Mouse (Mus musculus): ENCODE data around the gene Tfdp1. TPM values are rescaled to one million over a fixed set of nuclear protein-coding genes. Genes with fewer than 3 reads are reported as not detected.

Gene Tfdp1
- 167 and 170 TPM in 2 replicates for polyA plus RNA-seq (2015; fragmentation: Nextera tagmentation; extraction: Ambion mirVana)

DNA sequence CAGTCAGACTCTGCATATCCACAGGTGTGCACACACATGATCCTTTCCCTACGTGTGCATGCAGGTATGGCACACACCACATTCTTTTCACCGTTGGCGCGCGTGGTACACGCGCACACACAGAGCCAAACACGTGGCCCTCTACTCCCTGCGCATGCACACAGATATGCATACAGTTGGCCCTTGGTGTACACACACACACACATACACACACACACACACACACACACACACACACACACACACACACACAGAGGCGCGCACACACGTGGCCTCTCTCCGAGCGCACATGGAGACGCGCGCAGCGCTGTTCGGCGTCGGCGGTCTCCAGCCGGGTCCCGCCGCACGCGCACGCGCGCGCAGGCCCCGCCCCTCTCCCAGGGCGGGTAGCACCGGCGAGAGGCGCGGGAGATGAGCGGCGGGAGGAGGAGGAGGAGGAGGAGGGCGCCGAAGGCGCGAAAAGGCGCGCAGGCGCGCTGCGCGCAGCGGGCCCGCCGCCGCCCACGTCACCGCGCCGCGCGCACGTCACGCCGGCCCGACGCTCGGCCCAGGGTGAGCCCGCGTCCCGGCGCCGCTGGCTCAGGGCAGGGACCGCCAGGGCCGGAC, at the start of gene Tfdp1:
Gene Tfdp1 (plus strand): TSS at position 497 of the 606 bp plus-strand sequence.
- peak within 1 kb of the TSS; percentile 87 for H3K4me2 ChIP-seq
- peak within 1 kb of the TSS; percentile 97 for H3K9ac ChIP-seq
- H3K27me3 ChIP-seq, result no peaks in the 10 kb centered on the region
- peak within 1 kb of the TSS; percentile 88 for H3K4me3 ChIP-seq
- H3K36me3 ChIP-seq (ENCODE audit: poor library complexity, severe bottlenecking), result peaks cover 31% of the 10 kb centered on the region
- H3K4me1 ChIP-seq, result peaks cover 20% of the 10 kb centered on the region
- peak within 1 kb of the TSS; percentile 70 for H3K27ac ChIP-seq
- peak; percentile 95 for ATAC-seq
- no peaks in the 10 kb centered on the region for H3K9me3 ChIP-seq (replicated peaks)
- WGBS, result 2% methylated on average over 54 of the region's 72 CpGs

DNA sequence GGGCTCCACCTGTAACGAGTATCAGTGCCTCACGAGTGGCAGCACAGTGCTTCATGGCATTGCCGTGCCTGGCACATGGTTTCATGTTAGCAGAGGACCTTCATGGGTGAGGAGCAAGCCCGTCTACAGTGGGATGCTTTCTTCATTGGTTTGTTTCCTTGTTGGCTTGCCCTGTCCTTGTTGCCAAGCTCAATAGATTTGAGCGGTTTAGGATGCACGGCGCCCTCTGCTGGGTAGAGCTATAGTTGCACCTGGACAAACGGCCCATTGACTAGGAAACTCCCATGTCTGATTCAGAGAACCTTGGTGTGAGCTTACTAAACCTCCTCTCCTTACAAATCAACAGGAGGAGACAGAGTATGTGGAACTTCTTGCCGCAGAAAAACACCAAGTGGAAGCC, 46.2 kb upstream of the Tfdp1 start:
- no peaks in the 10 kb centered on the region for H3K27me3 ChIP-seq
- H3K9me3 ChIP-seq (replicated peaks), result no peaks in the 10 kb centered on the region
- no peak overlapping the region for H3K9ac ChIP-seq
- no peak for ATAC-seq
- H3K27ac ChIP-seq, result no peak overlapping the region
- 29% methylated on average over 9 of the region's 9 CpGs for WGBS
- no peak overlapping the region for H3K4me3 ChIP-seq
- peaks cover 9% of the 10 kb centered on the region for H3K4me1 ChIP-seq
- peaks cover 54% of the 10 kb centered on the region for H3K36me3 ChIP-seq (ENCODE audit: poor library complexity, severe bottlenecking)
- H3K4me2 ChIP-seq, result no peak overlapping the region

- Histone ChIP-seq H3K9me3 (replicated peaks) (no peaks in the 10 kb centered on the region), H3K4me1 (peaks cover 5% of the 10 kb centered on the region), H3K27ac (no peak overlapping the region), H3K36me3 (ENCODE audit: poor library complexity, severe bottlenecking) (peaks cover 64% of the 10 kb centered on the region), H3K4me3 (no peak overlapping the region), H3K4me2 (no peak overlapping the region), H3K9ac (no peak overlapping the region), H3K27me3 (no peaks in the 10 kb centered on the region)
- no peak for ATAC-seq
- 92% methylated on average over 9 of the region's 9 CpGs for WGBS
Measured at GRCm38 (mm10) chr8:13293677-13294470, 44.7 kb upstream of the Tfdp1 start.

GRCm38 (mm10) chr8:13299571-13299970, 39.0 kb upstream of the Tfdp1 start:
- H3K4me1 ChIP-seq, result no peaks in the 10 kb centered on the region
- no peaks in the 10 kb centered on the region for H3K27me3 ChIP-seq
- H3K4me3 ChIP-seq, result no peak overlapping the region
- H3K9me3 ChIP-seq (replicated peaks), result no peaks in the 10 kb centered on the region; the same call in 1 of the 2 replicates
- H3K9ac ChIP-seq, result no peak overlapping the region
- no peak for ATAC-seq
- WGBS, result 96% methylated on average over 8 of the region's 8 CpGs
- H3K27ac ChIP-seq, result no peak overlapping the region
- peaks cover 88% of the 10 kb centered on the region for H3K36me3 ChIP-seq (ENCODE audit: poor library complexity, severe bottlenecking)
- H3K4me2 ChIP-seq, result no peak overlapping the region

- Histone ChIP-seq H3K27me3 (no peaks in the 10 kb centered on the region), H3K36me3 (ENCODE audit: poor library complexity, severe bottlenecking) (peaks cover 88% of the 10 kb centered on the region), H3K9ac (no peak overlapping the region), H3K4me1 (no peaks in the 10 kb centered on the region), H3K4me2 (no peak overlapping the region), H3K4me3 (no peak overlapping the region), H3K27ac (no peak overlapping the region), H3K9me3 (replicated peaks) (peaks cover 3% of the 10 kb centered on the region)
- 94% methylated on average over 7 of the region's 7 CpGs for WGBS
- ATAC-seq, result no peak
Measured at GRCm38 (mm10) chr8:13301036-13301435, 37.5 kb upstream of the Tfdp1 start.

GRCm38 (mm10) chr8:13305459-13305858, 33.1 kb upstream of the Tfdp1 start:
- H3K36me3 ChIP-seq (ENCODE audit: poor library complexity, severe bottlenecking), result peaks cover 80% of the 10 kb centered on the region
- no peak overlapping the region for H3K4me3 ChIP-seq
- H3K27me3 ChIP-seq, result no peaks in the 10 kb centered on the region
- H3K9me3 ChIP-seq (replicated peaks), result peaks cover 3% of the 10 kb centered on the region; the same call in 1 of the 2 replicates
- H3K27ac ChIP-seq, result no peak overlapping the region
- H3K9ac ChIP-seq, result no peak overlapping the region
- WGBS, result 96% methylated on average over 6 of the region's 6 CpGs
- H3K4me1 ChIP-seq, result no peaks in the 10 kb centered on the region
- no peak for ATAC-seq
- no peak overlapping the region for H3K4me2 ChIP-seq

- H3K9ac ChIP-seq, result no peak overlapping the region
- H3K27ac ChIP-seq, result no peak overlapping the region
- H3K4me1 ChIP-seq, result no peaks in the 10 kb centered on the region
- H3K4me2 ChIP-seq, result no peak overlapping the region
- no peak overlapping the region for H3K4me3 ChIP-seq
- ATAC-seq, result no peak
- H3K36me3 ChIP-seq (ENCODE audit: poor library complexity, severe bottlenecking), result peaks cover 80% of the 10 kb centered on the region
- WGBS, result 94% methylated on average over 4 of the region's 4 CpGs
- no peaks in the 10 kb centered on the region for H3K27me3 ChIP-seq
- peaks cover 3% of the 10 kb centered on the region; the same call in 1 of the 2 replicates for H3K9me3 ChIP-seq (replicated peaks)
Measured at GRCm38 (mm10) chr8:13305884-13306283, 32.7 kb upstream of the Tfdp1 start.

DNA sequence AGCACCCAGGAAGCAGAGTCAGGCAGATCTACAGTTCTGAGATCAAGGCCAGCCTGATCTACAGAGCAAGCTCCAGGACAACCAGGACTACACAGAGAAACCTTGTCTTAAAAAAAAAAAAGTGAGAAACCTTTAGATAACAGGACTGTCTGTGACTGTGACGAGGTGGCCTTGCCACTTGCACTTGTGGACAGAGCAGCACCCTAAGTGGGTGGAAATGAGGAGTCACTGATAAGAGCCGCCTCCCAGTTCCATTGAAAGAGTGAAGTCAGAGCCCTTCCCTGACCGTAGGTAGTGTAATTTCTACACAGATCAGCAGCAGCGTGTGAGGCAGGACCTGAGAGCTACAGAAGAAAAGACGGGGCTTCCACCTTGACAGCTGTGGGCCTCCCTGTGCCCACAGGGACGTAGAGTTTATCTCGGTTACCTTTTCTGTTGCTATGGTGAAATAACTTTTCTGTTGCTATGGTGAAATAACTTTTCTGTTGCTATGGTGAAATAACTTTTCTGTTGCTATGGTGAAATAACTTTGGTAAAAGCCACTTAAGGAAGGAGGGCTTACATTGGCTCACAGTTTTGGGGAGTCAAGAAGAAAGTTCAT, 32.1 kb upstream of the Tfdp1 start:
- WGBS, result 83% methylated on average over 7 of the region's 7 CpGs
- H3K9ac ChIP-seq, result no peak overlapping the region
- no peak overlapping the region for H3K4me2 ChIP-seq
- ATAC-seq, result no peak
- no peak overlapping the region for H3K4me3 ChIP-seq
- H3K36me3 ChIP-seq (ENCODE audit: poor library complexity, severe bottlenecking), result peaks cover 79% of the 10 kb centered on the region
- H3K4me1 ChIP-seq, result no peaks in the 10 kb centered on the region
- H3K9me3 ChIP-seq (replicated peaks), result peaks cover 3% of the 10 kb centered on the region; the same call in 1 of the 2 replicates
- H3K27me3 ChIP-seq, result no peaks in the 10 kb centered on the region
- H3K27ac ChIP-seq, result no peak overlapping the region

- Histone ChIP-seq H3K36me3 (ENCODE audit: poor library complexity, severe bottlenecking) (peaks cover 74% of the 10 kb centered on the region), H3K4me1 (no peaks in the 10 kb centered on the region), H3K9me3 (replicated peaks) (peaks cover 3% of the 10 kb centered on the region; the same call in 1 of the 2 replicates), H3K4me3 (no peak overlapping the region), H3K27ac (no peak overlapping the region), H3K4me2 (no peak overlapping the region), H3K27me3 (no peaks in the 10 kb centered on the region), H3K9ac (no peak overlapping the region)
- 87% methylated on average over 9 of the region's 9 CpGs for WGBS
- no peak for ATAC-seq
Measured at GRCm38 (mm10) chr8:13306916-13307315, 31.6 kb upstream of the Tfdp1 start.

GRCm38 (mm10) chr8:13314922-13315321, 23.6 kb upstream of the Tfdp1 start:
- Histone ChIP-seq H3K4me1 (no peaks in the 10 kb centered on the region), H3K9ac (no peak overlapping the region), H3K36me3 (ENCODE audit: poor library complexity, severe bottlenecking) (peaks cover 75% of the 10 kb centered on the region), H3K9me3 (replicated peaks) (no peaks in the 10 kb centered on the region), H3K27ac (no peak overlapping the region), H3K27me3 (no peaks in the 10 kb centered on the region), H3K4me3 (no peak overlapping the region), H3K4me2 (no peak overlapping the region)
- no peak for ATAC-seq
- WGBS, result 82% methylated on average over 3 of the region's 3 CpGs

- H3K27me3 ChIP-seq, result no peaks in the 10 kb centered on the region
- H3K9ac ChIP-seq, result no peak overlapping the region
- WGBS, result 93% methylated on average over 10 of the region's 10 CpGs
- no peaks in the 10 kb centered on the region for H3K9me3 ChIP-seq (replicated peaks)
- H3K36me3 ChIP-seq (ENCODE audit: poor library complexity, severe bottlenecking), result peaks cover 73% of the 10 kb centered on the region
- no peaks in the 10 kb centered on the region for H3K4me1 ChIP-seq
- H3K27ac ChIP-seq, result no peak overlapping the region
- no peak overlapping the region for H3K4me3 ChIP-seq
- ATAC-seq, result no peak
- no peak overlapping the region for H3K4me2 ChIP-seq
Measured at GRCm38 (mm10) chr8:13316671-13317070, 21.9 kb upstream of the Tfdp1 start.

GRCm38 (mm10) chr8:13326598-13326997, 12.0 kb upstream of the Tfdp1 start:
- H3K27ac ChIP-seq, result no peak overlapping the region
- 38% methylated on average over 5 of the region's 5 CpGs for WGBS
- no peaks in the 10 kb centered on the region for H3K27me3 ChIP-seq
- H3K4me1 ChIP-seq, result no peaks in the 10 kb centered on the region
- no peak for ATAC-seq
- H3K4me2 ChIP-seq, result no peak overlapping the region
- H3K4me3 ChIP-seq, result no peak overlapping the region
- no peak overlapping the region for H3K9ac ChIP-seq
- H3K9me3 ChIP-seq (replicated peaks), result no peaks in the 10 kb centered on the region
- H3K36me3 ChIP-seq (ENCODE audit: poor library complexity, severe bottlenecking), result peaks cover 10% of the 10 kb centered on the region; the same call in 1 of the 2 replicates
